Mouse (Mus musculus) liver (tissue): ENCODE data around the gene Pde4d.

ENCODE experiments used
- DNase-seq: peaks from one replicate; pipeline ENCODE4 v3.0.0-alpha.2; 2020; ENCODE audit warnings: mixed read lengths

Gene Pde4d

GRCm38 (mm10) chr13:108854090-108854489 lies 404.3 kb downstream of the Pde4d start:
- no peak for DNase-seq

DNA sequence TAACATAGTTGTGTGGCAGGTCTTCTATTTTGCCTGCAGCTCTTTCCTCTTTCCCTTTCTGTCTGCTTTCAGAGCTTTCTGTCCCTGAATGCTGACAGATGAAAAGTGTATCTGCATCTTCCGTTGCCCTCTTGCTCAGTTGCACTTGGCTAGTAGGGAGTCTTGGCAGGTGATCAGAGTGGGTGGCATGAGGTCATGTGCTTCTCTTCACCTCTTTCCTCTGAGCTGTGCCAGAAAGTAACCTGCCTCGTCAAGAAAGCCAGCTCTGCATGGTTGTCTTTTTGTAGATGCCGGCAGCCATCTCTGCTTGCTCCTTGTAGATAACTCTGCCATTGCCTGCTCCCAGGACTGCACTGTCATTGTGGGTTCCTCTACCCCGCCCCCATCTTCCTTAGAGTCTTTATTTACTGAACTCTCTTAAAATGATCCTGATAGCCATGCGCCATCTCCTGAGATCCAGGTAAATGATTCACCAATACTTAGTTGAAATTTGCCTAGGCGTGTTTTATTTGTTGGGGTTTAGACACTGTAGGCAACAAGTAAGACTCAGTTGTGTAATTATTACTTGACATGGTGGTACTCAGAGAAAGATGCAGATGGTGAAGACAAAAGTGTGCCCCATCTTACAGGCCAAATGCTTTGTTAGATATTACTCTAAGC lies 407.2 kb downstream of the Pde4d start:
- peak; percentile 59 for DNase-seq

DNA sequence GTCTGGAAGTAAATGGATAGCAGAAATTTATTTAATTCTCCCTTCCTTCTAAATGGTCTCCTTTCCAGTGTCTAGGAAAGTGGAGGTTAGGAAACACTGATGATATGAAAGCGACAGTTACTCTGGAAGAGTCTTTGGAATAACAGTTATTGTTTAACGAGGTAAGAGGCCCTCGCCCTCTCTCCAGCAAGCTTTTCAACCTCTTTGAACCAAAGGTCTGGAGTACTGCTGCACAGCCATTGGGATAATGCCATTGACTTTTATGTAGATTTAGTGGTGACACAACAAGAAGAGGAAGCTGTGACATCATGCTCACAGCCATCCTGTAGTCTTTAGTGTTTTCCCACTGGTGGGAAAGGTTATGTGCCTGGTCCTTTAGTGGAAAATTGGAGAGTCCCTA lies 409.6 kb downstream of the Pde4d start:
- no peak for DNase-seq

DNA sequence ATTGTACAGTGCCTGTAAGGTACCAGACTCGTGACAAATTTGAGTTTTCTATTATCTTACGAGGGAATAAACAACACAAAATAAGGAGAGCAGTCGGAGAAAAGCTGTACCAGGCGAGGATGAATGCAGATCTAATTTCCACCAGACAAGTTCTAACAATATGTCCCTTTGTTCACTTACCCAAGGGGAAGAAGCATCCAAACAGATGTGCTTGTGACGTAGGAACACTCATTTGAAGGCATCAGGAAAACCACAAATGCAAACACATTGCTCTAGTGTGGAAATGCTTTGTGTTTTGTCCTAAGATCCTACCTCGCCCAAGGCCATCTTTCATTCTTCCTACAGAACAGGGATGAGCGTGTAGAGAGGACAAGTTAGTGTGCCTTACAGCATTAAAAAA lies 411.0 kb downstream of the Pde4d start:
- DNase-seq: no peak

DNA sequence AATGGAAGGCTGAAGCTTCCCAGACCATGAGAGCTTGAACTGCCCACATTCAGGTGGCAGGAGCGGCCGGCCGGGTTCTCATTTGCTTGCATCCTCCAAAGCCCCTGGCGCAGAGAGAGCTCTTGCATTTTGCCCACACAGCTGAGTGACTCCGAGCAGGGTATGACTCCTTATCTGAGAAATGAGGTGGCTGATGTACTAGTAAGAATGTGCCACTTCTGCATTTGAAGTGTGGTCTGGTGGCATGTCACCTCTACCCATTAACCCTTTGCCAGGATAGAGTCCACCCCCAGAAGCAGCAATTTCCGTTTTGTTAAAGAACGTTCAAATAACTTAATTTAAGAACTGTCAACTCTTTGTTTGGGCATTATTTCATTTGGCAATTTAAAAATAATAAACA lies 412.0 kb downstream of the Pde4d start:
- no peak for DNase-seq

DNA sequence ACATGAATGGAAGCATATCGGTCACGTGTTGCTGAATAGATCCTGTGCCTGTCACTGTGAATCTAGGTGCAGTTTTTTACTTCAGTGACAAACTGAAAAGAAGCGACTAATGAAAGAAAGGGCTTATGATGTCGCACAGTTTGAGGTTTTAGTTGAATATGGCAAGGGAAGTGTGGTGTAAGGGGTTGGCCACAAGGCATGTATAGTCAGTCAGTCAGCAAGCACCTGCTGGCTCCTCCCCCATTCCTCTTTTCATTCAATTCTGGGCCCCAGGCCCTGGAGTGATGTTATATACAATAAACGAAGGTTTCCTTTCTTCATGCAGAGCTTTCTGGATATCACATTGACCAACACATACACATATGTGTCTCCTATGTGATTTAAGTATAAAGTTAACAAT lies 412.4 kb downstream of the Pde4d start:
- DNase-seq: no peak

DNA sequence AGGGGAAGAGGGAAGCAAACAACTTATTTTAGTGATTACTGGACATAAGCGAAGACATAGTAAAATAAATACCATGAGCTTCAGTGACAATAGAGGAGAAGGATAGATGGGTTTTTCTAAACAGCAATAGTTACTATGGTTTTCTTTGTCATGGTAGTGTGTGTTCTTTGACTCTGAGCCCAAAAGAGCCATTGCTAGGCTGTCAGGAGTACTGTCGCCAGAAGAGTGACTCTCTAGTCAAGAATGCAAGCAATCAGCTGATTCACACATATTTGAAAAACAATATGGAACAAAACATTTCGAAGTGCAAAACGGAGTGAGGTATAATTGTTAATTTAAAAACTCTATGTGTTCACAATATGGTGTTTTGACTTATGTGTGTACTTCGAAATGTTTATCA lies 450.4 kb downstream of the Pde4d start:
- DNase-seq: no peak

DNA sequence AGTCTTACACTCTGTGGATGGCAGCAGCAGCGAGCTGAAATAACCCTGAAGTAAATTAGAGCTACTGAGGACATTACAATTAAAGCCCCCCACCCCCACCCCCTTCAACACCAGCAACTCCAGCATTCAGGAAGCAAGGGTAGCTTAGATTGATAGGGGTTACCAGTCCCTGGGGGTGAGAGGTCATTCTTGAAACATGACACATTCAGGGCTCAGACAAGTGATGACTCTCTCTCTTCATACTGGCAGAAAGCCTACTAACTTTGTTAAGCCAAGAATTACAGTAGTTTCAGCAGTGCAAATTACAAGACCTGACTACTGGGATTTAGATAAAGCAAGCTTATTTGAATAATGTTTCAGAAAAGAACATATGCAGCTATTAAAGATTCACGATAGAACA lies 455.4 kb downstream of the Pde4d start:
- DNase-seq: no peak

GRCm38 (mm10) chr13:108909193-108909592 lies 459.4 kb downstream of the Pde4d start:
- DNase-seq: no peak

- DNase-seq: no peak
Measured at GRCm38 (mm10) chr13:108914626-108915025, 464.9 kb downstream of the Pde4d start.

GRCm38 (mm10) chr13:108921146-108921545 lies 471.4 kb downstream of the Pde4d start:
- DNase-seq: no peak

DNA sequence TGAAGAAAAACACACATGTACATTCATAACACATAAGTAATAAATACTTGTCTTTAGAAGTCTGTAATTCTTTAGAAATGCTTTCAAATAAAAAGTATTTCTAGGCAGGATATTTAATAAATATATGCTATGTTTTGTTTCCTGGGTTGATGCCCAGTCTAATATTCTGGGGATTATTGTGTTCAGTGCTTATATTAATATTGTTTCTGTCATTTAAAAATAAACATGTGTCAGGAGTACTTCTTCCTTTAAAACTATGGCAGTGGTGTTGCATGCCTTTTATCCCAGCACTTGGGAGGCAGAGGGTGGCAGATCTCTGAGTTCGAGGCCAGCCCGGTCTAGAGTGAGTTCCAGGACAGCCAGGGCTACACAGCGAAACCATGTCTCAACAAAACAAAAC lies 485.1 kb downstream of the Pde4d start:
- DNase-seq: no peak

DNA sequence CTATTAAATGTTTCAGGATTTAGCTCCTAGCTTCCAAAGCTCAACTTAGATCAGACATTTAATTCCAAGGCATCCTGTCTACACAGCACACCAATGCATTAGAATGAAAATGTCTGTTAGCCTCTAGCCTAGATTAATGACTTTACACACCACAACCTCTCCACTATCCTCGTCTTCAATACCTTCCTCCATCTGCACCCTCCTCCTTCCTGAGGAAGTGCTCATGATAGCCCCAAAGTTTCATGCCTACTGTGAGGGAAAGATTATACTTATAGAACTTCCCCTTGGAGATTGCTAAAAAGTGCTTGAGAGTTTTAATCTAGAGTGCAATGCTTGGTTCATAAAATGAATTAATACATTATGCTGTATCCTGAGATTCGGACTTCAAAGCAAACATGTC lies 487.5 kb downstream of the Pde4d start:
- DNase-seq: no peak

- no peak for DNase-seq
Measured at GRCm38 (mm10) chr13:108952911-108953310, 503.2 kb downstream of the Pde4d start.

DNA sequence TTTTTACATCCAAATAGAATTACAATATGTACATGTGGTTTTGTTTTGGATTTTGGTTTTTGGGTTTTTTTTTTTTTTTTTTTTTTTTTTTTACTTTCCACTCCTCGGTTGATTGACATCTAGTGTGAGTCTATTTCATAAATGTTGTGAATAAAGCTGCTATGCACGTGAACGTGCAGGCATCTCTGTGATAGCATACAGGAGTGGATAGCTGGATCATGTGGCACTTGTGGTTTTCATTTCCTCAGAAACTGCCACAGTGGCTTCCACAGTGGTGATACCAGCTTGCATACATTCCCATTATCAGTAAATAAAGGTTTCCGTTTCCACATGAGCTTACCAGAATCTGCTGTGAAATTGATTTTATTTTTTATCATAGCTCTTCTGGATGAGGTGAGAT lies 506.3 kb downstream of the Pde4d start:
- peak; percentile 3 for DNase-seq

DNA sequence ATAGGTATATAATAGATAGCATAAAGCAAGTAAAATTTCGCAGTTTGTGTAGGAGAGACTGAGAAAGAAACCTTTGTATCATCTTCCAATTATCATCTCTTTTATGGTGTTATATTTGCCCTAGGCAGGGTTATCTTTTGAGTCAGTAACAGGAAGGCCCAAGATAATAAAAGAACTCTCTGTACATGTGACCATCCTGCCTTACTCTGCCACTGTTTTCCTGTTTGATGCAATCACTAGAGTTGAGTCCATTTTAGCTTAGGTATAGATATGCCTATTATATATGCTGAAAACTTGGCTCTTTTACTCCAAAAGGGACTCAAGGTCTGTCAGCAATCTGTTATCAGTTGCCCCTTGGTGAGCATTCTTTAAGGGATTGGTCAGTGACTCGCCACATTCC lies 514.3 kb downstream of the Pde4d start:
- DNase-seq: no peak

- DNase-seq: no peak
Measured at GRCm38 (mm10) chr13:108981144-108981543, 531.4 kb downstream of the Pde4d start.

DNA sequence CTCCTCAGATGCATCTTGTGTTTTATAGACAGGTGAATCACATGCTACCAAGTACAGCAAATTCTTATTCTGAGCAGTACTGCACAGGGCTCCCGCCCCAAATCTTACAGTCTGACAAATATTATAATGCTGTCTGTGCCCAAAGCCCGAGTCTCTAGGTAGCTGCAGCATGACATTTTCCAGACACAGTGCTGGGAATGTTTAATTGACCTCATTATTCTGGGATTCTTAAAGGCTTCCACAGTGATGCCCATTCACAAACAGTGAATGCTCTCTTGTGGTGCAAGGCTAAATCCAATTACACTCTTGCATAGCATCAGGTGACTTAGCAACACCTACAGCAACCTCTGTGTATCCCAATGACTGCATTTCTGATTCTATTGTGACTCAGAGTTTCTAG lies 549.0 kb downstream of the Pde4d start:
- DNase-seq: no peak

GRCm38 (mm10) chr13:109024703-109025102 lies 575.0 kb downstream of the Pde4d start:
- no peak for DNase-seq

GRCm38 (mm10) chr13:109047126-109047525 lies 597.4 kb downstream of the Pde4d start:
- no peak for DNase-seq

GRCm38 (mm10) chr13:109052805-109053204 lies 603.1 kb downstream of the Pde4d start:
- DNase-seq: no peak

DNA sequence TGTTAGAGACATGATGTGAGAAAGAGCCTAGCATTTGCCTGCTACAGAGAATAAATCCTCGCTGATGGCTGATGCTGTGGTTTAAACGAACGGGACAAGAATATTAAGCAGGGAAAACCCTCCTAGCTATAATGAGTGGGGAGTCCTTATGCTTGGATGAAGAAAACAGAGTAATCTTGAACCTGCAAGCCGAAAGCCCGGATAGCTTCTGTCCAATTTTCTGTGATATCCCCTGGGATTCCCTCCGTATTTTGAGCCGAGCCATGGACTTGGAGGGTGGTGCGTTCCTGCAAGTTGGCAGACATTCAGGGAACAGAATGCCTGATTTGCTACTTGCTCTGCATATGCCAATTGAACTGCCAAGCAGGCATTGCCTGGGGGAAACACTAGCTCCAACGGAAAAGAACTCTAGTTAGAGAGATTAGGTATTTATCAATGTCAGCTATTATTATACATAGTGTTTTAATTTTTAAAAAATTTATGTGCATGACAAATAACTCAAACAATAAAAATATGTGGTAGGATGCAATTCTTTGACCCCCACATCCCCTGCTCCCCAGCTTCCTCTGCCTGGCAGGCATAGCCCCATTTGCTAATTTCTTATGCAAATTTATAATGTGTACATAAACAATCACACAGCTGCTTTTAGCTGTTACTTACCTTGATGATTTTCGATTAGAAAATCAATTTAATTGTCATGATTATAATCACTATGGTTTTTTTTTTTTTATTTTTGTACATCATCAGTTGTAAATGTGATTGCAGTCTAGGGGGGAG lies 603.7 kb downstream of the Pde4d start:
- DNase-seq: no peak

DNA sequence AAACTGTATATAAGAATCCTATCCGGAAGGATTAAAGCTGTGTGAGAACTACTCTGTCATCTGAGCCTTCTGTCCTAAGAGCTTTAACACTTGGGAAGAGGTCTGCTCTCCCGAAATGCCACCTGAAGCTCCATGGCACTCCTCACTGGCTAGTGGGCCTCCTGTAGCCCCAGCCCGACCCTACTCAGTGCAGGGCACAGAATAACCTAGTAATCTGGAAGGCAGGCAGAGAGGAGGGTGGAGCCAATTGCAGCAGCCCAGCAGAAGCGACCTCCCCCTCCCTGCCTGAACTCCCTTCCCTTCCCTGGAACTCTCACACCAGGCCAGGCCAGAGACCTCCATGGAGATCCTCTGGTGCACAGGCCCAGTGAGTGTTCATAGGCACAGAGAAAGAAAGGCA lies 608.3 kb downstream of the Pde4d start:
- DNase-seq: no peak

GRCm38 (mm10) chr13:109066581-109067159 lies 616.9 kb downstream of the Pde4d start:
- DNase-seq: no peak
